Mouse (Mus musculus) embryonic fibroblast, embryonic 13.5 days (primary cell): ENCODE measurements around the gene 4931428F04Rik.

Experiments used
- CTCF ChIP-seq: IDR thresholded peaks from 2 replicates; pipeline ENCODE4 v1.5.1; 2011; ENCODE audit warnings: mild to moderate bottlenecking, control low read depth, low read length, moderate library complexity, borderline replicate concordance; ENCODE audit not compliant: insufficient read depth
- POLR2A ChIP-seq: IDR thresholded peaks from 2 replicates; pipeline ENCODE4 v1.6.1; 2011; ENCODE audit warnings: low read depth, mild to moderate bottlenecking, control low read depth, low read length, moderate library complexity

DNA sequence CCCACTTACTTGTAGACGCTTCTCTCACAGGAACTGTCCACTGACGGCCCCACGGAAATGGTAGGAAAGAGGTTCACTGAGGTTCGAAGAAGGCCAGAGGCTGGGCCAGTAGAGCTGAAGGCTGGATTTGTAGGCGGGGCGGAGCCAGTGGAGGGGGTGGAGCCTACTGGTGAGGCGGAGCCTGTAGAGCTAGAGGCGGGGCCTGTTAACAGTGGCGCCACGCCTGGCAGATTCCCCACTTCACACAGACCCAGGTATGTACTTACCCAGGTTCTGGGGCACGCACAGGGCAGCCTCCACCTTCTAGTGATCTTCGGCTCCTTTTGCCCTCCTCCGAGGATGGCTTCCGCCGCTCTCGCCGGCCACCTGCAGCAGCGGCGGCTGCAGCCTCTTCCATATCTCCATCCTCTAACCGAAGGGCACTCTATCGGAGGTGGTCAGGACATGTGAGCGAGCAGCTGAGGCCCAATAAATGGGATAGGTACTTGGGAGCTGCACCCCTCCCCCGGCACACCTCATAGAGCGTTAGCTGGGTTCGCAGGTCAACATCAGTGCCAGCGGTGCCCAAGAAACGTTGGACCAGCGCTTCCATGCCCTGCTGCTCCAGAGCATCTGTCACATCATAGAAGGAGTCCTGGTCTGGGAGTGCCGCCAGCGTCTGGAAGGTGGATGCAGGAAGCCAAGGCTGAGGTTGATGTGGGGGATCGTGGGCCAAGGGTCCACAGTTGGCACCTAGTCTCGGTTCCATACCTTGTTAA is 46.9 kb upstream of the 4931428F04Rik start:
- no peak for TF ChIP-seq CTCF
- TF ChIP-seq POLR2A = no peak
